Mouse (Mus musculus) thymus, adult 2 months (tissue): ENCODE measurements around the gene St6galnac3.

ENCODE experiments used
- CTCF ChIP-seq: fragments of 200-500 bp; IDR thresholded peaks from 2 replicates; pipeline ENCODE4 v1.5.1; 2012; ENCODE audit warnings: mild to moderate bottlenecking, control low read depth, low read length, moderate library complexity, borderline replicate concordance; ENCODE audit not compliant: control insufficient read depth, poor library complexity, insufficient read depth; ENCODE audit errors: extremely low read depth
- POLR2A ChIP-seq: fragments of 200-500 bp; IDR thresholded peaks from 2 replicates; pipeline ENCODE4 v1.6.1; 2012; ENCODE audit warnings: mild to moderate bottlenecking, low read length, control low read depth, moderate library complexity; ENCODE audit not compliant: control insufficient read depth, poor library complexity, insufficient read depth; ENCODE audit errors: extremely low read depth

- TF ChIP-seq CTCF (no peak), POLR2A (no peak)
Observed at GRCm38 (mm10) chr3:153395351-153395750, 329.6 kb downstream of the St6galnac3 start.
